Mouse (Mus musculus) liver (tissue): ENCODE results near the gene Akap6.

ENCODE experiments used
- DNase-seq: peaks from one replicate; pipeline ENCODE4 v3.0.0-alpha.2; 2020; ENCODE audit warnings: mixed read lengths

Gene Akap6

DNA sequence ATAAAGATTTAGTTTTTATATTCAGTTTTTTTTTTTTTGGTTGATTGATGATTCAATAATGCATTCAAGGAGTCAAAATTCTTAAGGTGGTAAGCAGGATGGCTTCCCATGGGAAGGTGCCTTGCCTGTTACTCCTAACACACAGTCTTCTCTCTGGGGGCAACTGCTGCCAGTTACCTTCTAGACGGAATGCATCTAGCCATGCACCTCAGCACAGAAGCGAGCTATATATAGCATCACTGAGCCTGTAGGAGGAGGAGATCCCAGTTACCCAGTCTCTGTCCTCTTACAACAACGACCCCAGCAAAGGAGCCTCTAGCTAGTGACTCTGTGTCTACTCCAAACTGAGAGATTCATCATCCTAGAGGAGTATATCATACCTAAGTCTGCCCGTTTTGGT, 150.1 kb downstream of the Akap6 start:
- DNase-seq, result no peak

DNA sequence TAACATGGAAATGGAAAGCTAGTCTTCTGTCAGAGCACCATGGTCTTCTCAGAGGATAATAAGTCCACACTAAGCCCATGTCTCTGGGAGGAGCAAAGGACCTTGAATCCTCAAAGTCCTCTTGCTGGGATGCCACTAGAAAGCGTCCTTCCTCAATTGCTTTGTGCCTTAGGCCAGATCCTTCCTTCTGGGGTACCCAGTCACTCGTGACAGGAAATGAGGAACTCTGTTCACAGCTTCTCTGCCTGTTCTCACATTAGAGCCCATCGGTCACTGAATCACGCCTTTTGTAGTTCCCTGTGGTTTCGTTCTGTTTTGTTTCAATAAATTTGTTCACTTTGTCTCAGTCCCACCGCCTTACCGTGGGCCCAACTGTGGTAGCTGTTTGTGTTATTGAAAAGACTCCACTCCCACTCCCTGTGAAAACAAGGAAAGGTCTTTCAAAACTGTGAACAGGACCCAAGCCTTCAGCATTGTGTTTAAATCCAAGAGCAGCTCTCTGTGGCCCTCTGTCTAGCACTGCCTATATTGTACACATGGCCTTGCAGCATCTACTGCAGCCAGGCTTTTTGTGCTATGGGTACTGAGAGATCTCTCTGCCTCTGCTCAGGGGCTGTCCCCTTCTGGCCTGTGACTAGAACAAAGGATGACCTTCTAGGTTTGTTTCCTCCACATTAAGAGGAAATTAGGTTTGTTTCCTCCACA, 151.3 kb downstream of the Akap6 start:
- no peak for DNase-seq

GRCm38 (mm10) chr12:52851221-52851620, 152.0 kb downstream of the Akap6 start:
- no peak for DNase-seq

DNA sequence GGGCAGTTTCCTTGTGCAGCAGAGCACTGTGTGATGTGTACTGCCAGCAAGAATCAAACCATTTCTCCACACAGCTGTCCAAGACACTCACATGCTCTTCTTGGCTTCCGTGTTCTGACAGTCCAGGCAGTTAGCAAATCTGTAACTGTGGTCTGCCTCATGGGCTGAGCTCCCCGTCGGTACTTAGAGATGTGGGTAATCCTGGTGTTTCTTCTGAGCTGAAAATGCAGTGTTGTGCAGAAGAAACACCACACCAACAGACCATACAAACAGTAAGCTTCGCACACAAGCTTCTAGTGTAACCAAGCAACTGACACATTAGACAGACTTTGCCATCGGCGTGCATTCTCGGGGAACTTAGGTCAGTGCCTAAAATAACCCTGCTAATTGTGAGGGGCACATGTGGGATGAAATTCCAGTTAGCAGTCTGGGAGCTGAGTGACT, 155.1 kb downstream of the Akap6 start:
- DNase-seq, result no peak

GRCm38 (mm10) chr12:52856104-52856503, 156.9 kb downstream of the Akap6 start:
- no peak for DNase-seq

DNA sequence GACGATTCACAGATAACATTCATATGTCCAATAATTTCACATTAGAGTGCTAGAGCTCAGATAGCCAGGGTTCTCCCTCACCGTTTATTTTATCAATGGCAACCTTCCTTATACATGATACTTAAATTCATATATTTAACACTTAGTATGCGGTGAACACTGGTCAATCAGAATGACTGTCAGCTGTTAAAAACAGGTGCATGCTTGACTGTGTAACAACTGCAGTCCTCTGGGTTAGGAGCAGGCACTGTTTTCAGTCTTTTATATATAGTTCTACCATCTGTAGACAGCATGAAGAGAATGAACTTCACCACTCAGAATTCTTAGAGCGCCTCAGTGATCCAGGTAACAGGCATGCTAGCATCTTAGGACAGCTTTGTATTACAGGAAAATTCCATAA, 158.1 kb downstream of the Akap6 start:
- no peak for DNase-seq

- no peak for DNase-seq
These were observed 162.7 kb downstream of the Akap6 start for GRCm38 (mm10) chr12:52861922-52862321.

DNA sequence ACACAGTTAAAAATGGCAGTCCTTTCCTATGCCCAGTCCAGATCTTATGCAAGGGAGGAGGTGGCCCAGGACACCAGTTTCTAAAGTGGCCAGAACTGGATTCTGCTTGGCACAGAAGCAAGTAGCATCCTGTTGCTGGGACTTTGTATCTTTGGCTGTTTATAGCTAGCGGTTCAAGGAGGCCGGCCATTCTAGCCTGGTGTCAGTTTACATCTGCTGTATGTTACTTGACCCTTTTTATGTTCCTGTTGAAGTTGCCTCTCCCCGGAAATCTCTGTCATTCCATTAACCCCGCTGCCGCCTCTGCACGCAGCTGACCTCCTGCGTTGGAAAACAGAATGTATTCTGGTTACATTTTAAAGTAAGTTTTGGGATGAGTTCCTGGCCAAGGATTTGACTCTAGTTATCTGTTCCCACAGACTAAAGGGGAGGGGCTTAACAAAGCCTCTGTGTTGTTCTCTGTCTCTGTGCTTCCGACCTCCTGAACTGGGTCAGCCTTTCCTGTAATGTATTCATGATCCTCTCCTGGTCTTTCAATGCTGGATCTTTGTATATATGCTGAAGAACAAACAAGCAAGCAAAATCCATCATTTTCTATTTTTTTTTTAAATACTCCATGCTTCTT, 168.9 kb downstream of the Akap6 start:
- DNase-seq, result no peak

GRCm38 (mm10) chr12:52871604-52872003, 172.4 kb downstream of the Akap6 start:
- no peak for DNase-seq

DNA sequence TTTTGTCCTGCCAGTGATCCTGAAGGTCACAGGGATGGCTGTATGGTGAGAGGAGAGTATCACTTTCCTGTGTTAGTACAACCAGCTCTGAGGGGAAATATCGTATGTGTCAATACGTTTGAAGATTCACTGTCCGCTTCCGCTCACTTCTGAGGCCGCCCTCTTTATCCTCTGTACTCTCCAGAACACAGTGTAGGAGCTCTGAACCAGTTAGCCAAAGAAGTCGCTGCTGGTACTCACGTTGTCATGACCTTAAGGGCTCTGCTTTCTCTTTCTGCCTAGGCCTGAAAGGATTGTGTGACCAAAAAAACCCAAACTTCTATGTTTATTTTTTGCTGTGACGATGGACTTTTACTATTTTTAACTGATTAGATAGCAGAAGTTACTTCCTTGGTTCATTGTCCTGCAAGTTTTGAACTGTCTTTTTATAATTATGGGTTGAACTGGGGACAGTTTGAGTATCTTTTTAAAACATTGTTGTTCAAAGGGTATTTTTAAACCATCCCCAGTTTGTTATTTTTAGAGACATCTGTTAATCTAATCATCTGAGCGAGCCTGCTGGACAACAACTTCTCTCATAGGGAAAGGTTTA, 175.2 kb downstream of the Akap6 start:
- DNase-seq, result no peak

DNA sequence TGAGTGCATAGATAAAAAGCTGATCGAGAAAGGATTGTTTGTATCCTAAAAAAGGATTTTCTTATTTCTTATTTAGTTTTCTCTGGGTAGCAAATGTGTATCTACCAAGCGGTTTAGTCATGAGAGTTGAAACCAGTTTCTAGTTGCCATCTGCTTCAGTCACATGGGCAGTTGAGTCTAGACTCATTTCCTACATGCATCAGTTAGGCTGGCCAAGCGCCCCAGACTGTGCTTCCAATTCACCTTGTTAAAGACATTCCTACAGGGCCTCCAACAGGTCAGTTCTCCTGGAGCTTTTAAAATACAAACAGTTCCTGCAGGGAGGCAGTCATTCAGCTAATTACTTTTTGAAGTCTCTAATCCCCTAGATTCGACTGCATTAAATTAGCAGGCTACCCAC, 176.9 kb downstream of the Akap6 start:
- no peak for DNase-seq

DNA sequence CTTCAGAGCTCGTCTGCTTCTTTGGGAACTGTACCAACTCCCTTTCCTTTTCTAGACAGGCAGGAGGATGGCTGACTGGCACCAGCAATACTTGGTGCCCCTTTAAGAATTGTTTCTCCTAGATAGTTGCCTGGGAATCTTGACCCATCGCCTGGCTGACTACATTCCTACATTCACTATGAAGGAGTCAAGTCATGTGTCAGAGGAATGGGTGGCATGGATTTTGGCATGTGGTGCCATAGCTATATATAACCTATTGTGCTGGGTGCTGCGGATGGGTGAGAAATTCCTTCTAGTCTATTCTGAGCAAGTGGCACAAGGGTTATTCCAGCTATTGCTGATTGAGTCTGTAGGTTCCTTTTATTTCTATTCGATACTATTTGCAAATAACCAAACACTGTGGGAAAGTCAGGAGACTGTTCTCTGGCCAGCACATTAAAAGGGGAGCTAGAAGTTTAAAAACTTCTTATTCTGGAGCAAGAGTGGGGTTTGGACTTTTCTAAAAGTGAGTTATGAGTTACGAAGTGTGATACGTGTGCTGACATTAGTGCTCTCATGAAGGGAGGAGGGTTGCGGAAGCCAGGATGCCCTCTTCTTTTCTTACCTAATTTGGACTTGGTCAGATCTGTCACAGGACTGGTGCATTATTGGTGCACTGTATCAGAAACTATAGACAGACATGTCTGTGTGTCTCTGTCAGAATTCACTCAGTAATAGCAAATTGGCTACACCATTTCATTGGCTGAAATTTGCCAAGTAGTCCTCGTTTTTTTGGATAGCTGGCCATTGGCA, 178.0 kb downstream of the Akap6 start:
- DNase-seq, result no peak

DNA sequence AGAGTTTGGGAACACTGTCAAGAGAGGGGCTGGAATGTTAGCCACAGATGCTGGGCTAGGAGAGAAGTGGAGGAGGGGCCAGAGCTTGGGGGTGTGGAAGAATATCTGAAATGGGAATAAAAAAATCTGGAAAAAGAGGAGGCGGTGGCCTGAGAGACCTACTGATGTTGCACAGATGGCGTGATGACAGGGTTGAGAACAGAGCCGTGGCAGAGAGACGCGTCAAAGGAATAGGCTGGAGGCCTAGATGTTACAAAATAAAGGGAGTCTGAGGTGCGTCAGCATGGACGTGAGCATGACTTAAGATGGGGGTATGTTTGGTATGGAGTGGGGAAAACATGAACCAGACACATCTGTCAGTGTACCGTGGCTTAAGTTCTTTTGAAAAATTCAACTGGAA, 180.1 kb downstream of the Akap6 start:
- DNase-seq, result no peak

DNA sequence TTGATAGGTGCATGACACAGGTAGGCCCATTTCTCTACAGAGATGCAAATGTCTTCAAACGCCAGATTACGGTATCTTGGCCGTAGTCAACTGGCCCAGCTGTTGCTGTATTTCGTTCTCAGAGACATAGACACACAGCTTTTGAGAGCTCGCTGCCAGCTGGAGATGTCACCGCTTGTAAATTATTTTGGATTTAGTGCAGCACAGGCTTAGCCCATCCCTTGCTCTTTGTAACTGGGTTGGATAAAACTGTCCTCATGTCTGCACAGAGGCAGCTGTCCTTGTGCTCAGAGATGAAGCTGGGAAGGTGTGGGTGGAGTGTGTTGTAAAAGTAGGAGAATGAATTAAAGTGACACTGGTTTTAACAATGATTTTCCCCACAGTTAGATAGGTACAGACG, 193.3 kb downstream of the Akap6 start:
- DNase-seq, result no peak

- DNase-seq, result no peak
These were observed 194.6 kb downstream of the Akap6 start for GRCm38 (mm10) chr12:52893656-52894405.

- peak; percentile 18 for DNase-seq
These were observed 196.7 kb downstream of the Akap6 start for GRCm38 (mm10) chr12:52895672-52896460.

- DNase-seq, result no peak
These were observed 197.6 kb downstream of the Akap6 start for GRCm38 (mm10) chr12:52896785-52897184.

DNA sequence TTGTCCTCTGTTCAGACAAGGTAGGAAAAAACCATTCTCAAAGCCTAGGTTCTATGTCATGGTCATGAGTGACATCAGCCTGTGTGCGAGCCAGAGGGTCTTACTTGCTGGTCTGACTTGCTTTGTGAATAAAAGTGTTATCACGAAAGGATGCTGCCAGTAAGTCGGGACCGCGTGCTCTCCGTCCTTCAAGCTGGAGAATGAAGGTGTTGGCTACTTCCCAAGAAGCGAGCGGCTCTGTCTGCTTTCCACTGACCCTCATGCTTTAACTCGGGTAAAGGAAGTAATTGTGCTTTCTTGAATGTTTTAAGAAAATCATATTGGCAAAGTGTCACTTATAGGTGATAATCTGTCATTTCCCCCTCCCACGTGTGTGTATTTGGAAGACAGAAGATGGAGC, 198.9 kb downstream of the Akap6 start:
- no peak for DNase-seq

DNA sequence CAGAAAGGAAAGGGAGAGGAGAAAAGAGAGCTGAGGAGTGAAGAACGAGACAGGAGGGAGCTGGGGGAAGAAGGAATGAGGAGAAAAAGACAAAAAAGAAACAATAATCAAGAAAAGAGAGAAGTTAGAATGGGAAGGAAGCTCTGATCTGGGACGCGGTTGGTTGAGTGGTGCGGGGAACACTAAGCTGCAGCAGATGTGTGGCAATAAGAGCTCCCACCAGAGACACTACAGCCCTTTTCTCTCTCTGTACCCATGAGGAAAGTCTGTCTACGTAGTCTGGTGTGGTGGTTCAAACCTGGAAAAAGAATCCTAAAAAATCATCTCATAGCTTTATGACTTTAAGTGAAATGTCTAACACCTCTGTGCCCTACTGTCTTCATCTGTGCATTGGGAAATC, 204.9 kb downstream of the Akap6 start:
- DNase-seq, result no peak

DNA sequence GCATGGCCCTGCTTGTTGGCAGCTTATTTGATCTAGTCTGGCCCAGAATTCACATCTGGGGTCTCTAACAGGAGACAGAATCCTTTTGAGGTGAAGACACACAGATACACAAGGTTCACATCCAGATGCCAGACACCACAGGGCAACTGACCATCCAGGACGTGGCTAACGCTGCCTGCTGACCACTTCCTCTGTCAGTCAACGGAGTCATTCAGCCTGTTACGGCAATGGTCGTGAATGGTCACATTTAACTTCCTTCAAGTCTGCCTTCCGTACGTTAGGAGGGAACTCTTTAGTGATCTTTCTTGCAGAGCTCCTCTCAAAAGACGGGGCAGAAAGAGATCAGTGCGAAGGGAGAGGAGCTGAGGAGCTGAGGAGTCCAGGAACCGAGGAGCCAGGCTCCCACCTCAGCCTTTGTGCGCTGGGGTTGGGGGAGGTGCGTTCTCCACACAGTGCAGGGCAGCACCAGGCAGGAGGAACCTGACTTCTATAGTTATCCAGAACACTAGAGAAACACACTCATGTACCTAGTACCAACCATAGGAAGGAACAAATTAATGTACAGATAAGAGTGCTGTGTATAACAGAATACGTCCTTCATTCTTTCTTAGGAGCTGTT, 209.4 kb downstream of the Akap6 start:
- DNase-seq, result no peak

- no peak for DNase-seq
These were observed 211.2 kb downstream of the Akap6 start for GRCm38 (mm10) chr12:52910345-52910744.
